Mouse (Mus musculus) adrenal gland, postnatal 10 days (tissue): Measurements from ENCODE around the gene H2-Q10. TPM values are rescaled to one million over a fixed set of nuclear protein-coding genes. Genes with fewer than 3 reads are reported as not detected.
"Not testable (repeated sequence)": the region's sequence is repeated elsewhere in the genome, so short reads cannot be mapped to it uniquely, and the experiment has no call there.

Experiments used
- DNase-seq: peaks from one replicate; pipeline ENCODE4 v3.0.0; 2021; ENCODE audit warnings: mixed read lengths
- long read RNA-seq, 2 experiments: library from polyadenylated mRNA; stranded (forward); transcript quantifications; one replicate each; pipeline ENCODE4 v2.0.0; 2021
- total RNA-seq, 2 experiments: library from RNA; stranded (reverse); gene quantifications; 2 replicates each; pipeline ENCODE4 v1.2.3; 2021

The H2-Q10 gene
- total RNA-seq, result 100 to 1,000 TPM in 1 of 2 experiments, 10 to 100 TPM in 1; 41.1 to 106 TPM
- long read RNA-seq, experiment 1, transcript H2-Q10-201 (7 exons, 1,473 nt), result major isoform, 135 of 291 reads
- long read RNA-seq, experiment 1, partial matches to known transcripts, result 16 of 291 reads
- long read RNA-seq, experiment 1, other reads (novel, unspliced or antisense), result 140 of 291 reads
- long read RNA-seq, experiment 2, partial matches to known transcripts, result 0 of 5 reads
- long read RNA-seq, experiment 2, other reads (novel, unspliced or antisense), result 3 of 5 reads

DNA sequence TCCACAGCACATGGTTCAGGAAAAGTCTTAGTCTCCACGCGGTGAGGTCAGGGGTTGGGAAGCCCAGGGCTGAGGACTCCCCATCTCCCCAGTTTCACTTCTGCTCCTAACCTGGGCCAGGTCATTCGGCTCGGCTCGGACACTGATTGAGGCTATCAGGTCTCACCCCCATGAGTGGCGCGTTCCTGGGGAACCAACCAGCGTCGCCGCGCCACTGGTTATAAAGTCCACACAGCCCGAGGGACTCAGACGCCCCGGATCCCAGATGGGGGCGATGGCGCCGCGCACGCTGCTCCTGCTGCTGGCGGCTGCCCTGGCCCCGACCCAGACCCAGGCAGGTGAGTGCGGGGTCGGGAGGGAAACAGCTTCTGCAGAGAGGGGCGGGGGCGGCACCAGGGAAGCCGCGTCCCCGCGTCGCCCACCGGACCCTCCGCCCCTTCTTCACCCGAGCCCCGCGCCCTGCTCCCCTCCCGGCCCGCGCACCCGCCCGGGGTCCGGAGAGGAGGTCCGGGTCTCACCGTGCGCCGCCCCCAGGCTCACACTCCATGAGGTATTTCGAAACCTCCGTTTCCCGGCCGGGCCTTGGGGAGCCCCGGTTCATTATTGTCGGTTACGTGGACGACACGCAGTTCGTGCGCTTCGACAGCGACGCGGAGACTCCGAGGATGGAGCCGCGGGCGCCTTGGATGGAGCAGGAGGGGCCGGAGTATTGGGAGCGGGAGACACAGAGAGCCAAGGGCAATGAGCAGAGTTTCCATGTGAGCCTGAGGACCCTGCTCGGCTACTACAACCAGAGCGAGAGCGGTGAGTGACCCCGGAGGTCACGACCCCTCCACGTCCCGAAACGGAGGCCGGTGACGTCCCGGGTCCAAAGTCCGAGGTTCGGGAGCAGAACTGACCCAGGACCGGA is at the start of gene H2-Q10:
Gene H2-Q10 (plus strand): TSS at position 248 of the 910 bp plus-strand sequence.
- DNase-seq, result peak; percentile 27

DNA sequence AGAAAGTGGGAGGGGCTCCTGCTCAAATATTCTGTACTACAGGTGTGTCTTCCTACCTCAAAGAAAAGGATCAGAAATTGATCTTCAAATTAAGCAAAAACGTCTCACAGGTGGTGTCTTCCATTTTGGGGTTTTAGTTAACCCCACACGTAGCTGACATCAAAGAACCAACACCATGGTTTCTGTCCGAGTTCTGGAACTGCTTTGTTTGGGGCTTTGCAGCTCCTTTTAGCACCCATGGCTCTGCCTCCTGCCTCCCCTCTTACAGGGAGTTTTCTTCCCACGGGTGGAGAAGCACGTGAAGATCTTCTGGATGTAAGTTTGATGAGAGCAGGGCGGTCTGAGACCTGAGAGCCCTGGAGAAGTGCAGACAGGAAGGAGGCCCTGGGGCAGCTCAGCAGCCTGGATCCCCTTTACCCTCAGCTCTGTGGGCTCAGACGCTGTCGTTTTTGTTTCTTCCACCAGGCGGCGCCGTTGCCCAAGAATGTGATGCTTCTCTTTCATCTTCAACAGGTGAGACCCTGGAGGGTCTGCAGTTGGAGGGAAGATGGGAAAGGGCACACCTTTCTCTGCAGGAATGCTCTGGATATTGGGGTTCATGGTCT is 49.6 kb upstream of the H2-Q10 start:
- DNase-seq, result peak; percentile 78

DNA sequence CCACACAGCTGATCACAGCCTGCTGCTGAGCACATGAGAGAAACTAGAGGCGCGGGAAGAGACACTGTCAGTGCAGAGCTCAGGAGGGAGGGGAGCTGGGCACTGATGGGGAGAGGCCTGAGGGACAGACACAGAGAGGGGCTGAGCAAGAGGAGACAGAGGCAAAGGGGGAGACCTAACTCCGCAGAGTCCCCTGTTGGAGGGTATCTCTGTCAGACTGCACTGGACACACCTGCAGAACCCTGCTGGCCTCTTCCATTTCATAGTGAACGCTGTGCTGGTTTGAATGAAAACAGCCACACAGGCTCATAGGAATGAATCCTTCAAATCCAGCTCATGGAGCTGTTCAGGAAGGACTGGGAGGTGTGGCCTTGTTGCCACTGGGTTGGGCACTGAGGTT is 48.6 kb upstream of the H2-Q10 start:
- DNase-seq, result not testable (repeated sequence)

DNA sequence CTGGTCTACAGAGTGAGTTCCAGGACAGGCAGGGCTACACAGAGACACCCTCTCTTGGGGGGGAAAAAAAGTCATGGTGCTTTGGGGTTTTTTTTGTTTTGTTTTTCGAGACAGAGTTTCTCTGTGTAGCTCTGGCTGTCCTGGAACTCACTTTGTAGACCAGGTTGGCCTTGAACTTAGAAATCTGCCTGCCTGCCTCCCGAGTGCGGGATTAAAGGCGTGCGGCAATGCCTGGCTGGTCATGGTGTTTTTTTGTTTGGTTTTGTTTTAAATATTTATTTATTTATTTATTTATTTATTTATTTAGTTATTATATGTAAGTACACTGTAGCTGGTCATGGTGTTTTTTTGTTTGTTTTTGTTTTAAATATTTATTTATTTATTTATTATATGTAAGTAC is 47.5 kb upstream of the H2-Q10 start:
- DNase-seq, result not testable (repeated sequence)

DNA sequence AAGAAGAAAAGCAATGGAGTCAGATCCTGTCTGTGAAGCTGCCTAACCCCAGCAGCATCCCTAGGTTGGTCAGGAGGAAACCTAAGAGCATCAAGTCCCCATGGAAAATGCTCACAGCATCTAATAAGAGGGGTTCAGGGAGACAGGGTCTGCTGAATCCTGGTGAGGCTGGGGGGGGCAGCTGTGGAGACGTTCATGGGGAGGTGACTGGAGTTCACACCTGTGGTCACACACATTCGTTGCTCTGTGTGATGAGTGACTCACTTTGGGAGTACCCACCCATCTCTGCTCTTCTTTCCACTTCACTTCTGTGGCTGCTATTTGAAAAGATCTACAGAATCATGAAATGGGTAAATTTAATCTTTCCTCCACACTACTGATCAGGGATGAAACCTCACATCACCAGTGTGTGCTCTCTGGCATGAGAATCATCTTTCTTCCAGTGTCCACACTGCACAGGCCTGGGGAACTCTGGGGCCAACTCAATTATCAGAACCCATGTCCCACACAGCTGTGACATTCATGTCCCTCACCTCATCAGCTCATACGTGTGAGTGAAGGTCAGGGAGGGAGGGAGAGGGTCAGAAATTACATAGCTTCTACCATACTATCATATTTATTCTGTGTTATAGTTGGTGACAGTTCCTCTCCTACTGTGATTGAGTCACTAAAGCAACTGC is 46.6 kb upstream of the H2-Q10 start:
- DNase-seq, result not testable (repeated sequence)

DNA sequence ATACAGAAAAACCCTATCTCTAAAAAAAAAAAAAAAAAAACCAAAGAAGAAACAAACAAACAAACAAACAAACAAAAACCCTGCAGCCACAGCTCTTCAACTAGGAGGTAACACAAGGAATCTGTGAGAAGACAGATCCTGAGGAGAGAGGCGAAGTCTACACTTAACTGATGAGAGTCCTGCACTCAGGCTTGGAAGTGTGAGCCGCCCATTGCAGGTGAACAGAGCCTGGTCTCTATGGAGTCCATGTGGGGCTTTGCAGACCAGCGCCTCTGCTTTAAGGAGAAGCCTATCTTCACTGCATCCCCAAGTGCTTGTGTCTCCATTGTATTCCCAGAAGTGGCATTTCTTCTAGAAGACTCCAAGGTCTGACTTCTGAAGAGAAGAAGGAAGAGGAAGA is 45.8 kb upstream of the H2-Q10 start:
- not testable (repeated sequence) for DNase-seq

DNA sequence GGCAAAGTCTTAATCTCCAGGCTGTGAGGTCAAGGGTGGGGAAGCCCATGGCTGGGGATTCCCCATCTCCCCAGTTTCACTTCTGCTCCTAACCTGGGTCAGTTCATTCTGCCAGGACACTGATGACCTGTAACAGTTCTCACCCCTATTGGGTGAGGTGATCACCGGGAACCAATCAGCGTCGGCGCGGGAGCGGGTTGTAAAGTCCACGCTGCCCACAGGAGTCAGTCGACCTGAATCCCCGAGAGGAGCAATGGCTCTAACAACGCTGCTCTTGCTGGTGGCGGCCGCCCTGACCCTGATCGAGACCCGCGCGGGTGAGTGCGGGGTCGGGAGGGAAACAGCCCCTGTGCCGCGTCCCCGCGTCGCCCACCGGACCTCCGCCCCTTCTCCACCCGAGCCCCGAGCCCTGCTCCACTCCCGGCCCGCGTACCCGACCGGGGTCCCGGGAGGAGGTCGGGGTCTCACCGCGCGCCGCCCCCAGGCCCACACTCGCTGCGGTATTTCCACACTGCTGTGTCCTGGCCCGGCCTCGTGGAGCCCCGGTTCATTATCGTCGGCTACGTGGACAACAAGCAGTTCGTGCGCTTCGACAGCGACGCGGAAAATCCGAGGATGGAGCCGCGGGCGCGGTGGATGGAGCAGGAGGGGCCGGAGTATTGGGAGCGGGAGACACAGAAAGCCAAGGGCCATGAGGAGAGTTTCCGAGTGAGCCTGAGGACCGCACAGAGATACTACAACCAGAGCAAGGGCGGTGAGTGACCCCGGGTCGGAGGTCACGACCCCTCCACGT is 45.1 kb upstream of the H2-Q10 start, which contains the start of gene H2-Q6:
Gene H2-Q6 (plus strand): TSS at position 227 of the 793 bp plus-strand sequence.
- DNase-seq, result peak; percentile 76

DNA sequence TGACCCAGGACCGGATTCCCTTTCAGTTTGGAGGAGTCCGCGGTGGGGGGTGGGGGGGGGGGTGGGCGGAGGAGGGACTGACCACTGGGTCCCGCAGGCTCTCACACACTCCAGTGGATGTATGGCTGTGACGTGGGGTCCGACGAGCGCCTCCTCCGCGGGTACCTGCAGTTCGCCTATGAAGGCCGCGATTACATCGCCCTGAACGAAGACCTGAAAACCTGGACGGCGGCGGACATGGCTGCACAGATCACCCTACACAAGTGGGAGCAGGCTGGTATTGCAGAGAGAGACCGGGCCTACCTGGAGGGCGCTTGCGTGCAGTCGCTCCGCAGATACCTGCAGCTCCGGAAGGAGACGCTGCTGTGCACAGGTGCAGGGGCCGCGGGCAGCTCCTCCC is 44.4 kb upstream of the H2-Q10 start:
- DNase-seq, result not testable (repeated sequence)

DNA sequence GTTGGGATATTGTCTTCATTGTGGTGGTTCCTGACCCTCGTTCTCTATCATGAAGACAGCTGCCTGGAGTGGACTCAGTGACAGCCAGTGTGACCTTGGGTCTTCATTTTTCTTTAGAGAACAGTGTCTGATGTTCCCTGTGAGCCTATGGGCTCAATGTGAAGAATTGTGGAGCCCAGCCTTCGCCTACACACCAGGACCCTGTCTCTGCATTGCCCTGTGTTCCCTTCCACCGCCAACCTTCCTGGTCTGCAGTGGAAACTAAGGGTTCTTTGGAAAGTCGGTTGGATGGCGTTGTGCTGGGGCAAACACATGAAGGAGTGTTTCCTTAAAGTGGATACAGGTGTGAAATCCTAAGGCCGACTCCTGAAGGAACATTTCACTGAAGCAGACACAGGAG is 41.0 kb upstream of the H2-Q10 start:
- DNase-seq, result not testable (repeated sequence)

DNA sequence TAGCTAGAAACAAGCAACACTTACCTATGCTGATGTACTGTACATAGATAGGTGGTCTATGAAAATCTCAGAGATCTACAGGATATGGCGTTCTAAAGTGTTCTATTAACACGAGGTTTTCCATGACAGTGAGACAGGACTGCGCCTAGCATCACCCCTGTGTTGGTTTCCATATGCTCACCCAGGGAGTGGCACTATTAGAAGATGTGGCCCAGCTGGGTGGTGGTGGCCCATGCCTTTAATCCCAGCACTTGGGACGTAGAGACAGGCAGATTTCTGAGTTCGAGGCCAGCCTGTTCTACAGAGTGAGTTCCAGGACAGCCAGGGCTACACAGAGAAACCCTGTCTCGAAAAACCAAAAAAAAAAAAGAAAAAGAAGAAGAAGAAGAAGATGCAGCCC is 39.2 kb upstream of the H2-Q10 start:
- DNase-seq, result not testable (repeated sequence)

DNA sequence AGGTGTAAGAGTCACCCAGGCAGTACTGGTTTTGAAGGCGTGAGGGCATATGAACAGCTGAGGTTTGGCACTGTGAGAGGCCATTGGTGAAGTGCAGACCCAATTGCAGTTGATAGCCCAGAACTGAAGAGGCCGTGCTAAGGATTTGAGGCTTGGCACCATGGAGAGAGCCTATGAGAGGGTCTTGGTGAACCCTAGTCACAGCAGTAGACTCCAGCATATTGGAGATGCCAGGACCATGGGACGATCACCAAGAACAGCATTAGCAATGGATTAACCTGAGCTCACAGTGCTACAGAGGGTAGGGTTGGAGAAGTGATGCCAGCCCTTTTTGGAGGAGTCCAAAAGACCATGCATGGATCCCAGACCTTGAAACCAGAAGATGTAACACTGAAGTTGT is 37.7 kb upstream of the H2-Q10 start:
- DNase-seq, result not testable (repeated sequence)

DNA sequence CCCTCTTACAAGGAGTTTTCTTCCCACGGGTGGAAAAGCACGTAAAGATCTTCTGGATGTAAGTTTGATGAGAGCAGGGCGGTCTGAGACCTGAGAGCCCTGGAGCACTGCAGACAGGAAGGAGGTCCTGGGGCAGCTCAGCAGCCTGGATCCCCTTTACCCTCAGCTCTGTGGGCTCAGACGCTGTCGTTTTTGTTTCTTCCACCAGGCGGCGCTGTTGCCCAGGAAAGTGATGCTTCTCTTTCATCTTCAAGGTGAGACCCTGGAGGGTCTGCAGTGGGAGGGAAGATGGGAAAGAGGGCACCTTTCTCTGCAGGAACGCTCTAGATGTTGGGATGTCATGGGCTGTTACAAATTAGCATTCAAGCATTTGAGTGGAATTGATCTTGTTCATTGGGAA is 35.1 kb upstream of the H2-Q10 start:
- DNase-seq, result peak; percentile 65

DNA sequence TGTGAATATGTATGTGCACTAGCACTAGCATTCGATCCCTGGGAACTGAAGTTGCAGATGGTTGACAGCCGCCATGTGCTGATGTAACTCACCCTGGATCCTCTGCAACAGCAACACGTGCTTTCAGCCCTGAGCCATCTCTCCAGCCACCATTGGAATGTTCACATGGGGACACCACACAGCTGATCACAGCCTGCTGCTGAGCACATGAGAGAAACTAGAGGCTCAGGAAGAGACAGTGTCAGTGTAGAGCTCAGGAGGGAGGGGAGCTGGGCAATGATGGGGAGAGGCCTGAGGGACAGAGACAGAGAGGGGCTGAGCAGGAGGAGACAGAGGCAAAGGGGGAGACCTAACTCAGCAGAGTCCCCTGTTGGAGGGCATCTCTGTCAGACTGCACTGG is 34.3 kb upstream of the H2-Q10 start:
- not testable (repeated sequence) for DNase-seq

DNA sequence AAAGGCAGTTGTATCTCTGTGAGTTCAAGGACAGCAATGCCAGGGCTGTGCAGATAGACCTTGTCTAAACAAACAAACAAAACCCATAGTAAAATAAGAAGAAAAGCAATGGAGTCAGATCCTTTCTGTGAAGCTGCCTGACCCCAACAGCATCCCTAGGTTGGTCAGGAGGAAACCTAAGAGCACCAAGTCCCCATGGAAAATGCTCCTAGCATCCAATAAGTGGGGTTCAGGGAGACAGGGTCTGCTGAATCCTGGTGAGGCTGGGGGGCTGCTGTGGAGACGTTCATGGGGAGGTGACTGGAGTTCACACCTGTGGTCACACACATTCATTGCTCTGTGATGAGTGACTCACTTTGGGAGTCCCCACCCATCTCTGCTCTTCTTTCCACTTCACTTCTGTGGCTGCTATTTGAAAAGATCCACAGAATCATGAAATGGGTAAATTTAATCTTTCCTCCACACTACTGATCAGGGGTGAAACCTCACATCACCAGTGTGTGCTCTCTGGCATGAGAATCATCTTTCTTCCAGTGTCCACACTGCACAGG is 32.4 kb upstream of the H2-Q10 start:
- not testable (repeated sequence) for DNase-seq

DNA sequence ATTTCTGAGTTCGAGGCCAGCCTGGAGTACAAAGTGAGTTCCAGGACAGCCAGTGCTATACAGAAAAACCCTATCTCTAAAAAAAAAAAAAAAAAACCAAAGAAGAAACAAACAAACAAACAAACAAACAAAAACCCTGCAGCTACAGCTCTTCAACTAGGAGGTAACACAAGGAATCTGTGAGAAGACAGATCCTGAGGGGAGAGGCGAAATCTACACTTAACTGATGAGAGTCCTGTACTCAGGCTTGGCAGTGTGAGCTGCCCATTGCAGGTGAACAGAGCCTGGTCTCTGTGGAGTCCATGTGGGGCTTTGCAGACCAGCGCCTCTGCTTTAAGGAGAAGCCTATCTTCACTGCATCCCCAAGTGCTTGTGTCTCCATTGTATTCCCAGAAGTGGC is 31.5 kb upstream of the H2-Q10 start:
- DNase-seq, result not testable (repeated sequence)

DNA sequence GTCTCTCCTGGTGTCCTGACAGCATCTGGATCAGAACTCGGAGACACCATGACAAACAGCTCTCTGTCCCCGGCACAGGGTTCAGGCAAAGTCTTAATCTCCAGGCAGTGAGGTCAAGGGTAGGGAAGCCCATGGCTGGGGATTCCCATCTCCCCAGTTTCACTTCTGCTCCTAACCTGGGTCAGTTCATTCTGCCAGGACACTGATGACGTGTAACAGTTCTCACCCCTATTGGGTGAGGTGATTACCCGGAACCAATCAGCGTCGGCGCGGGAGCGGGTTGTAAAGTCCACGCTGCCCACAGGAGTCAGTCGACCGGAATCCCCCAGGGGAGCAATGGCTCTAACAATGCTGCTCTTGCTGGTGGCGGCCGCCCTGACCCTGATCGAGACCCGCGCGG is 31.0 kb upstream of the H2-Q10 start, which contains the start of gene H2-Q7:
Gene H2-Q7 (plus strand): TSS at position 271 of the 400 bp plus-strand sequence.
- peak; percentile 88 for DNase-seq

DNA sequence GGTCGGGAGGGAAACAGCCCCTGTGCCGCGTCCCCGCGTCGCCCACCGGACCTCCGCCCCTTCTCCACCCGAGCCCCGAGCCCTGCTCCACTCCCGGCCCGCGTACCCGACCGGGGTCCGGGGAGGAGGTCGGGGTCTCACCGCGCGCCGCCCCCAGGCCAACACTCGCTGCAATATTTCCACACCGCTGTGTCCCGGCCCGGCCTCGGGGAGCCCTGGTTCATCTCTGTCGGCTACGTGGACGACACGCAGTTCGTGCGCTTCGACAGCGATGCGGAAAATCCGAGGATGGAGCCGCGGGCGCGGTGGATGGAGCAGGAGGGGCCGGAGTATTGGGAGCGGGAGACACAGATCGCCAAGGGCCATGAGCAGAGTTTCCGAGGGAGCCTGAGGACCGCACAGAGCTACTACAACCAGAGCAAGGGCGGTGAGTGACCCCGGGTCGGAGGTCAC is 30.6 kb upstream of the H2-Q10 start:
- peak; percentile 30 for DNase-seq

DNA sequence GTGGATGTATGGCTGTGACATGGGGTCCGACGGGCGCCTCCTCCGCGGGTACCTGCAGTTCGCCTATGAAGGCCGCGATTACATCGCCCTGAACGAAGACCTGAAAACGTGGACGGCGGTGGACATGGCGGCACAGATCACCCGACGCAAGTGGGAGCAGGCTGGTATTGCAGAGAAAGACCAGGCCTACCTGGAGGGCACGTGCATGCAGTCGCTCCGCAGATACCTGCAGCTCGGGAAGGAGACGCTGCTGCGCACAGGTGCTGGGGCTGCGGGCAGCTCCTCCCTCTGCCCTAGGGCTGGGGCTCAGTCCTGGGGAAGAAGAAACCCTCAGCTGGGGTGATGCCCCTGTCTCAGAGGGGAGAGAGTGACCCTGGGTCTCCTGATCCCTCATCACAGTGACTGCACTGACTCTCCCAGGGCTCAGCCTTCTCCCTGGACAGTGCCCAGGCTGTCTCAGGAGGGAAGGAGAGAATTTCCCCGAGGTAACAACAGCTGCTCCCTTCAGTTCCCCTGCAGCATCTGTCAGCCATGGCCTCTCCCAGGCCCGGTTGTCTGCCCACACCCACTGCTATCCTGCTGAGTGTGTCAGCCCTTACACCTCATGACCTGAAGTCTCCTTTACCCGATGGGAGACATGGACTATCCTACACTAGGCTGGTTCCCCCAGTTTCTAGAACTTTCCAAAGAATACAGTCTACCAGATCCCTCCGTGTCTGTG is 29.8 kb upstream of the H2-Q10 start:
- not testable (repeated sequence) for DNase-seq

DNA sequence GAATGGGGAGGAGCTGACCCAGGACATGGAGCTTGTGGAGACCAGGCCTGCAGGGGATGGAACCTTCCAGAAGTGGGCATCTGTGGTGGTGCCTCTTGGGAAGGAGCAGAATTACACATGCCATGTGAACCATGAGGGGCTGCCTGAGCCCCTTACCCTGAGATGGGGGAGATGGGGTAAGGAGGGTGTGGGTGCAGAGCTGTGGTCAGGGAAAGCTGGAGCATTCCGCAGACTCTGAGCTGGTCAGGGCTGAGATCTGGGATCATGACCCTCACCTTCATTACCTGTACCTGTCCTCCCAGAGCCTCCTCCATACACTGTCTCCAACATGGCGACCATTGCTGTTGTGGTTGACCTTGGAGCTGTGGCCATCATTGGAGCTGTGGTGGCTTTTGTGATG is 27.5 kb upstream of the H2-Q10 start:
- DNase-seq, result not testable (repeated sequence)

DNA sequence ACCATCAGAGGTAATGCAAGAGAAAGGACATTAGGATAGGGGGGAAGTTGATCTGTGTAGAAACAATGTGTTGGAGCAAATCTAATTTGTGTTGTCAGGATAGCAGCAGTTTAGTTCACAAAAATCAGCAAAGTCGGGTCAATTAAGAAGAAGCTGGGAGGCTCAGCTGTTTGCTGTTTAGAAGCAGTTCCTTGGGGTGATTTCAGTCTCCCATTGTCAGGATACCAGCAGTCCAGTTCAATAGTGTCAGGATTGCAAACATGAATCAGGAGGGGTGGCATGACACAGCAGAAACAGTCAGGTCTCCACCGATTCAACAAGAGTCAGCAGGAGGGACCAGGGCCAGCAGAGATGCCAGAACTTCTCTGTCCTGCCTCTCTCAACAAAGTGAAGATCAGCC is 25.4 kb upstream of the H2-Q10 start:
- DNase-seq, result not testable (repeated sequence)
